Mouse (Mus musculus) MEL (cell line): ENCODE data around the gene Ddx24.
A peak's percentile ranks its signal among the peaks of the same experiment; 100 is the strongest.

Experiments
- POLR2A ChIP-seq, 2 experiments: IDR thresholded peaks; 2 replicates each; pipeline ENCODE4 v1.6.1; 2011 to 2012; ENCODE audit warnings: low read length in 2 of 2, mild to moderate bottlenecking in 2 of 2, control low read depth in 1 of 2, improper control_type of control experiment in 1 of 2, low read depth in 1 of 2, moderate library complexity in 1 of 2; ENCODE audit not compliant: control insufficient read depth in 1 of 2, insufficient read depth in 1 of 2, poor library complexity in 1 of 2
- USF1 ChIP-seq: IDR thresholded peaks from 2 replicates; pipeline ENCODE4 v1.6.1; 2014; ENCODE audit warnings: low read depth, mild to moderate bottlenecking, inconsistent platforms, low read length, improper control_type of control experiment, moderate library complexity
- ZNF384 ChIP-seq: IDR thresholded peaks from 2 replicates; pipeline ENCODE4 v1.6.1; 2012; ENCODE audit warnings: low read depth, mild to moderate bottlenecking, inconsistent platforms, low read length, improper control_type of control experiment

GRCm38 (mm10) chr12:103425729-103426470 lies at the start of gene Ddx24:
- TF ChIP-seq POLR2A (IDR thresholded peaks at IDR 0.05; ENCODE audit: control insufficient read depth in 1 of 2, insufficient read depth in 1 of 2, low read depth in 1 of 2, low read length in 2 of 2, poor library complexity in 1 of 2) (peak; percentile 75 to 93), ZNF384 (no peak), USF1 (0 out of 2 replicates have a peak, but pooled peaks have one; percentile 33)
